Mouse (Mus musculus): Measurements from ENCODE around the gene Supt20.

- no peak for TF ChIP-seq POLR2A (IDR thresholded peaks at IDR 0.05; ENCODE audit: extremely low read depth, insufficient read depth, low read length)
- TF ChIP-seq CTCF (IDR thresholded peaks at IDR 0.05; ENCODE audit: low read depth, low read length), result no peak
These were observed 34.5 kb upstream of the Supt20 start for GRCm38 (mm10) chr3:54657888-54658626.

Measured in liver, adult 2 months (tissue).